Mouse (Mus musculus): ENCODE measurements around the gene Rbp4. TPM values are rescaled to one million over a fixed set of nuclear protein-coding genes. Genes with fewer than 3 reads are reported as not detected.
A peak's percentile ranks its signal among the peaks of the same experiment; 100 is the strongest.

The Rbp4 gene
- 1 to 10 TPM; 1.2 to 5.1 TPM for total RNA-seq (2021)
- long read RNA-seq, experiment 1, transcript Rbp4-202 (6 exons, 937 nt): major isoform, 6 of 11 reads
- long read RNA-seq, experiment 1, partial matches to known transcripts: 0 of 11 reads
- long read RNA-seq, experiment 1, other reads (novel, unspliced or antisense): 5 of 11 reads
- long read RNA-seq, experiment 2, partial matches to known transcripts: 0 of 10 reads
- long read RNA-seq, experiment 2, other reads (novel, unspliced or antisense): 9 of 10 reads

- DNase-seq (ENCODE audit: low spot score): no peak
Observed at GRCm38 (mm10) chr19:38125219-38125610, at the start of gene Rbp4. Gene Rbp4 (minus strand): TSS chr19:38125281.

GRCm38 (mm10) chr19:38164633-38165032, 39.6 kb upstream of the Rbp4 start:
- no peak for DNase-seq (ENCODE audit: low spot score)

GRCm38 (mm10) chr19:38161648-38162354, 36.7 kb upstream of the Rbp4 start:
- no peak for DNase-seq (ENCODE audit: low spot score)

- no peak for DNase-seq (ENCODE audit: low spot score)
Observed at GRCm38 (mm10) chr19:38156243-38156642, 31.2 kb upstream of the Rbp4 start.

GRCm38 (mm10) chr19:38143540-38144271, 18.6 kb upstream of the Rbp4 start:
- DNase-seq (ENCODE audit: low spot score): no peak

GRCm38 (mm10) chr19:38134806-38135205, 9.7 kb upstream of the Rbp4 start:
- DNase-seq (ENCODE audit: low spot score): no peak

GRCm38 (mm10) chr19:38133986-38134385, 8.9 kb upstream of the Rbp4 start:
- DNase-seq (ENCODE audit: low spot score): no peak

- no peak for DNase-seq (ENCODE audit: low spot score)
Observed at GRCm38 (mm10) chr19:38132481-38132880, 7.4 kb upstream of the Rbp4 start, which contains the start of gene Pde6c. Gene Pde6c (plus strand): TSS chr19:38132781.

- no peak for DNase-seq (ENCODE audit: low spot score)
Observed at GRCm38 (mm10) chr19:38126656-38127055, 1.6 kb upstream of the Rbp4 start.

- DNase-seq (ENCODE audit: low spot score): peak; percentile 6
Observed at GRCm38 (mm10) chr19:38124401-38125218, 471 bp downstream of the Rbp4 start.

- no peak for DNase-seq (ENCODE audit: low spot score)
Observed at GRCm38 (mm10) chr19:38123921-38124320, 1.2 kb downstream of the Rbp4 start.

- DNase-seq (ENCODE audit: low spot score): no peak
Observed at GRCm38 (mm10) chr19:38120123-38120760, 4.8 kb downstream of the Rbp4 start.

- DNase-seq (ENCODE audit: low spot score): no peak
Observed at GRCm38 (mm10) chr19:38114834-38115491, 10.1 kb downstream of the Rbp4 start.

- no peak for DNase-seq (ENCODE audit: low spot score)
Observed at GRCm38 (mm10) chr19:38112575-38112974, 12.5 kb downstream of the Rbp4 start.

- no peak for DNase-seq (ENCODE audit: low spot score)
Observed at GRCm38 (mm10) chr19:38111056-38111455, 14.0 kb downstream of the Rbp4 start.

GRCm38 (mm10) chr19:38109506-38110242, 15.4 kb downstream of the Rbp4 start:
- no peak for DNase-seq (ENCODE audit: low spot score)

GRCm38 (mm10) chr19:38107871-38108270, 17.2 kb downstream of the Rbp4 start:
- no peak for DNase-seq (ENCODE audit: low spot score)

GRCm38 (mm10) chr19:38096858-38097758, 28.0 kb downstream of the Rbp4 start, which contains the start of gene Ffar4:
Gene Ffar4 (plus strand): TSS chr19:38097071.
- DNase-seq (ENCODE audit: low spot score): no peak

GRCm38 (mm10) chr19:38096231-38096630, 28.9 kb downstream of the Rbp4 start:
- DNase-seq (ENCODE audit: low spot score): no peak

Measured in gastrocnemius, adult 18-20 months (tissue).